Mouse (Mus musculus) layer of hippocampus, adult 18-20 months (tissue): ENCODE data around the gene Olfr669. TPM values are rescaled to one million over a fixed set of nuclear protein-coding genes. Genes with fewer than 3 reads are reported as not detected.
"Not testable (repeated sequence)": the region's sequence is repeated elsewhere in the genome, so short reads cannot be mapped to it uniquely, and the experiment has no call there.

Experiments
- DNase-seq, 2 experiments: peaks; one replicate each; pipeline ENCODE4 v3.0.0; 2022; ENCODE audit warnings: low spot score in 2 of 2
- long read RNA-seq: library from polyadenylated mRNA; stranded (forward); transcript quantifications from one replicate; pipeline ENCODE4 v2.0.0, GENCODE M21; 2021
- total RNA-seq, 2 experiments: library from RNA; stranded (reverse); gene quantifications; 2 replicates each; pipeline ENCODE4 v1.2.3; 2021

Olfr669 gene
- not detected for total RNA-seq
- long read RNA-seq, result 0 reads

- DNase-seq, result no peak
Observed at GRCm38 (mm10) chr7:104933940-104934339, at the start of gene Olfr669. Olfr669 (plus strand) TSS chr7:104934240.

GRCm38 (mm10) chr7:104895852-104896251, 38.2 kb upstream of the Olfr669 start, which contains the start of gene Olfr666:
Olfr666 (minus strand) TSS chr7:104895952.
- no peak for DNase-seq

GRCm38 (mm10) chr7:104921382-104921781, 12.7 kb upstream of the Olfr669 start, which contains the start of gene Olfr667:
Olfr667 (minus strand) TSS chr7:104921482.
- no peak for DNase-seq

- DNase-seq, result no peak
Observed at GRCm38 (mm10) chr7:104927957-104928356, 6.1 kb upstream of the Olfr669 start, which contains the start of gene Olfr668. Olfr668 (minus strand) TSS chr7:104928057.

- not testable (repeated sequence) for DNase-seq
Observed at GRCm38 (mm10) chr7:104950234-104950633, 16.2 kb downstream of the Olfr669 start.

GRCm38 (mm10) chr7:104962520-104962919, 28.5 kb downstream of the Olfr669 start, which contains the start of gene Olfr670:
Olfr670 (minus strand) TSS chr7:104962620.
- no peak for DNase-seq

- DNase-seq, result not testable (repeated sequence)
Observed at GRCm38 (mm10) chr7:104972507-104972906, 38.5 kb downstream of the Olfr669 start.

- DNase-seq, result no peak
Observed at GRCm38 (mm10) chr7:104979026-104979425, 45.0 kb downstream of the Olfr669 start, which contains the start of gene Olfr671. Olfr671 (minus strand) TSS chr7:104979126.

Other genes with a start within 250 kb of the Olfr669 start
- not detected for gene Olfr661, start 247.7 kb upstream of the Olfr669 start, total RNA-seq
- gene Usp17le, start 156.8 kb upstream of the Olfr669 start, total RNA-seq, result not detected
- not detected for gene Usp17lb, start 91.6 kb upstream of the Olfr669 start, total RNA-seq
- gene Usp17la, start 77.2 kb upstream of the Olfr669 start, total RNA-seq, result not detected
- gene Olfr665, start 56.2 kb upstream of the Olfr669 start, total RNA-seq, result not detected
- not detected for gene Olfr666, start 38.3 kb upstream of the Olfr669 start, total RNA-seq
- not detected for gene Olfr667, start 12.8 kb upstream of the Olfr669 start, total RNA-seq
- gene Olfr668, start 6.2 kb upstream of the Olfr669 start, total RNA-seq, result not detected
- gene Olfr670, start 28.4 kb downstream of the Olfr669 start, total RNA-seq, result not detected
- not detected for gene Olfr671, start 44.9 kb downstream of the Olfr669 start, total RNA-seq
- not detected for gene Olfr672, start 67.8 kb downstream of the Olfr669 start, total RNA-seq
- gene Olfr675, start 94.2 kb downstream of the Olfr669 start, total RNA-seq, result not detected
- gene Olfr676, start 98.5 kb downstream of the Olfr669 start, total RNA-seq, result not detected
- not detected for gene Olfr677, start 117.1 kb downstream of the Olfr669 start, total RNA-seq
- not detected for gene Olfr678, start 130.2 kb downstream of the Olfr669 start, total RNA-seq
- gene Olfr679, start 147.0 kb downstream of the Olfr669 start, total RNA-seq, result not detected
- not detected for gene Olfr680-ps1, start 158.6 kb downstream of the Olfr669 start, total RNA-seq
- gene Olfr681, start 182.6 kb downstream of the Olfr669 start, total RNA-seq, result not detected
- not detected for gene Olfr683, start 212.8 kb downstream of the Olfr669 start, total RNA-seq
- not detected for gene Olfr684, start 229.4 kb downstream of the Olfr669 start, total RNA-seq